Mouse (Mus musculus): ENCODE results near the gene 1700001O22Rik. TPM values are rescaled to one million over a fixed set of nuclear protein-coding genes. Genes with fewer than 3 reads are reported as not detected.

Gene 1700001O22Rik
- polyA plus RNA-seq, 1 experiment = 8.0 TPM

- DNase-seq (ENCODE audit: low read depth) = no peak
Measured at GRCm38 (mm10) chr2:30753219-30753618, 50.2 kb downstream of the 1700001O22Rik start.

- no peak for DNase-seq (ENCODE audit: low read depth)
Measured at GRCm38 (mm10) chr2:30752471-30752870, 51.0 kb downstream of the 1700001O22Rik start.

GRCm38 (mm10) chr2:30750025-30750424, 53.4 kb downstream of the 1700001O22Rik start:
- DNase-seq (ENCODE audit: low read depth) = no peak

- DNase-seq (ENCODE audit: low read depth) = no peak
Measured at GRCm38 (mm10) chr2:30747602-30748162, 55.8 kb downstream of the 1700001O22Rik start.

Other genes with a start within 250 kb of the 1700001O22Rik start
- gene Cstad, start 208.6 kb downstream of the 1700001O22Rik start, polyA plus RNA-seq (2012; rRNA removed) = 1.2 and 1.6 TPM in 2 replicates
- 30.0 and 35.6 TPM in 2 replicates for gene Ntmt1, start 4.2 kb upstream of the 1700001O22Rik start, polyA plus RNA-seq (2012; rRNA removed)
- gene Asb6, start 26.7 kb upstream of the 1700001O22Rik start, polyA plus RNA-seq (2012; rRNA removed) = 41.3 and 45.6 TPM in 2 replicates
- 8.7 and 10.8 TPM in 2 replicates for gene Prrx2, start 31.3 kb upstream of the 1700001O22Rik start, polyA plus RNA-seq (2012; rRNA removed)
- 151 and 205 TPM in 2 replicates for gene Ptges, start 126.2 kb upstream of the 1700001O22Rik start, polyA plus RNA-seq (2012; rRNA removed)
- gene Tor1b, start 149.3 kb upstream of the 1700001O22Rik start, polyA plus RNA-seq (2012; rRNA removed) = 28.0 and 31.4 TPM in 2 replicates
- 37.4 and 41.5 TPM in 2 replicates for gene Tor1a, start 164.3 kb upstream of the 1700001O22Rik start, polyA plus RNA-seq (2012; rRNA removed)
- 24.9 and 29.0 TPM in 2 replicates for gene BC005624, start 178.5 kb upstream of the 1700001O22Rik start, polyA plus RNA-seq (2012; rRNA removed)
- gene Usp20, start 178.6 kb upstream of the 1700001O22Rik start, polyA plus RNA-seq (2012; rRNA removed) = 45.1 and 47.0 TPM in 2 replicates

Measured in gonadal fat pad, adult 2 months (tissue).